Mouse (Mus musculus) heart, postnatal 0 days (tissue): ENCODE data around the gene Rpusd3.

ENCODE experiments used
- CTCF ChIP-seq: IDR thresholded peaks from 2 replicates; pipeline ENCODE4 v1.5.1; 2016; ENCODE audit warnings: antibody characterized with exemption, control low read depth, low read depth
- EP300 ChIP-seq: IDR thresholded peaks from 2 replicates; pipeline ENCODE4 v1.6.1; 2016; ENCODE audit warnings: antibody characterized with exemption, low read depth

DNA sequence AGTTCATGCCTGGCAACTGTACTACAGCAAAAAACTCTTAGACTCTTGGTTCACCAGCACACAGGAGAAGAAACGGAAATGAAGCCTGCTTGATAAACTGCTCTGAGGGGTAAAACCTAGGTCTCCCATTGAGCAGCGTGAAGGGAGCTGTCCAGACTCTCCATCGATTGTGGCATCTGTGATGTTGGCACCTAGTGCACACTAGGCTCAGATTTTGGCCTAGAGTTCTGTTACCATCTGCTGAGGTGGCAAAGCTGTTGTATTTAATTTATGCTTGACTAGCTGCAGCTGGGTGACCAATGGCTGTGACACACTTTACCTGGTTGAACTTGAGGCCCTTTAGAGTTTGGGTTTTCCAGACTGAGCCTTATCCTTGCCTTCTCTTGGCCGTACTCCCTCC, 28.5 kb upstream of the Rpusd3 start:
- TF ChIP-seq CTCF (no peak), EP300 (no peak)
